Mouse (Mus musculus): Measurements from ENCODE around the gene Col4a3.

DNA sequence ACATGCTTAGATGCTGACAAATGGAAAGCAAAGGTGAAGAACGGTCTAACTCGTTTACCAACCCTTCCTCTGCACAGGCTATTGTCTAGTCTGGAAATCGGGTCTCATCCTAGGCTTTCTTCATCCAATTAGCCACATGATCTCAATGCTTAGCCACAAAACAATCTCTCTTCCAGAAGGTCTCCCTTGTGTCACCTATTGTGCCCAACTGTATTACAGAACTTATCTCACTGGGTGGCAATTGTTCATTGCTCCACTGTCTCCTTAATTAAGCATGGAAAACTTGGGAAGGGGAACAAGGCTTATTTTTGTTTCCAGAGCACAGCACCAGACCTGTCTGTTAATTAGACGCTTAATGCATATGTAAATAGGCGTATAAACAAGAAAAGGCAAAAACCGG, 101.2 kb downstream of the Col4a3 start:
- TF ChIP-seq POLR2A (IDR thresholded peaks at IDR 0.05; ENCODE audit: insufficient read depth, low read depth, low read length), result no peak
- no peak for TF ChIP-seq CTCF (IDR thresholded peaks at IDR 0.05)
- no peak for TF ChIP-seq EP300 (IDR thresholded peaks at IDR 0.05; ENCODE audit: insufficient read depth, low read depth, low read length)
